Mouse (Mus musculus) hindbrain, embryonic 16.5 days (tissue): ENCODE measurements at regions not wholly inside any gene's neighbourhood (a gene's known extent, or its start where the extent isn't known, plus 50 kb on each side); places are given as distances from the start of the nearest gene placed in this dataset.

Experiments
- ATAC-seq: fragments of 200-750 bp; cut with Nextera tagmentation; 2 replicates; pipeline ENCODE4 v1.8.0; 2017; ENCODE audit warnings: moderate TSS enrichment, moderate library complexity
- H3K27ac ChIP-seq: fragments of 300-500 bp; sonication (generic); 2 replicates; pipeline ENCODE4 v1.5.1; 2014; ENCODE audit warnings: low read depth, mild to moderate bottlenecking, control low read depth, low read length, moderate library complexity
- H3K27me3 ChIP-seq: fragments of 300-500 bp; sonication (generic); replicated peaks from 2 replicates; pipeline ENCODE4 v1.6.1; 2014; ENCODE audit warnings: low read length; ENCODE audit not compliant: control insufficient read depth, insufficient read depth
- H3K36me3 ChIP-seq: fragments of 300-500 bp; sonication (generic); 2 replicates; pipeline ENCODE4 v1.6.1; 2014; ENCODE audit warnings: mild to moderate bottlenecking, low read length, moderate library complexity, mixed read lengths; ENCODE audit not compliant: control insufficient read depth, insufficient read depth
- H3K4me1 ChIP-seq: fragments of 300-500 bp; sonication (generic); 2 replicates; pipeline ENCODE4 v1.6.1; 2014; ENCODE audit warnings: low read depth, low read length; ENCODE audit not compliant: control insufficient read depth, insufficient read depth
- H3K4me2 ChIP-seq: fragments of 300-500 bp; sonication (generic); 2 replicates; pipeline ENCODE4 v1.6.1; 2014; ENCODE audit warnings: mild to moderate bottlenecking, low read length, control low read depth, moderate library complexity
- H3K4me3 ChIP-seq: fragments of 300-500 bp; sonication (generic); 2 replicates; pipeline ENCODE4 v1.5.1; 2014; ENCODE audit warnings: mild to moderate bottlenecking, low read length, control low read depth, moderate library complexity
- H3K9ac ChIP-seq: fragments of 300-500 bp; sonication (generic); 2 replicates; pipeline ENCODE4 v1.6.1; 2014; ENCODE audit warnings: low read depth, mild to moderate bottlenecking, control low read depth, low read length, moderate library complexity
- H3K9me3 ChIP-seq: fragments of 300-500 bp; sonication (generic); 2 replicates; pipeline ENCODE4 v1.6.1; 2014; ENCODE audit warnings: mild to moderate bottlenecking, low read length, moderate library complexity; ENCODE audit not compliant: control insufficient read depth
- WGBS: fragments of 180-500 bp; shearing (Covaris S2); extraction: QIAGEN DNeasy Blood & Tissue Kit; methylation state at CpG from one replicate; pipeline ENCODE4 v1.1.7; 2014; 5-methylcytosine and 5-hydroxymethylcytosine counted together

DNA sequence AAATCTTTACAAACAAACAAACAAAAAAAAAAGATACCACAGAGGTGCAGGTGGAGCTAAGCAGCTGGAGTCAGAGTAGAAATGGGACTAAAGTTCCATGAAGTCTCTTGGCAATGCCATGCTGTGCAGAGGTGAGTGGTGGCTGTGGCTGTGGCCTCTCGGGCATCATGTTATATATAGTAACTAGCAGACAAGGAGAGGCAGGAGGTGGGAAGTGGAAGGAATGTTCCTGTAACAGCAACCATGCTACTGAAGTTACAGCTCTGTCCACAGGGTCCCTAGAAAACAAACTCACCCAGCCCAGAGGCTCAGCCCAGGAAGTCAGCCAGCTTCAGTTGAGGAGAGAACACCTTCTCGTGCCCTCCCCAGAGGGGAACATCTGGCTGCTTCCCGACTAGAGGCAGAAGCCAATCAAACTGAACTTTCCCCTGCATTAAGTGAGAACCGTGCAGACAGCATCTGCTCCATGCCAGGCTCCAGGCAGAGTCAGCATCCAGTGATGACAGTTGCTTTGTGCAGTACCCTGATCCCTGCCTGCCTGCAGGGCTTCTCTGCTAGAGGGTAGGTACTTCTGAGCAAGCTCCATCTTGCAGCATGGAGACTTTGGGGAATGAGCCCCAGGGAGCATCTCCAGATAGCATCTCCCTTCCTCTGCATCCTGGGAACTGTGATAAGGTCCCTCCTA lies 154.2 kb downstream of the Rybp start:
- 33% methylated on average over 4 of the region's 4 CpGs for WGBS
- H3K9ac ChIP-seq: no peak overlapping the region
- H3K4me2 ChIP-seq: no peak overlapping the region
- H3K4me1 ChIP-seq: peaks cover 8% of the 10 kb centered on the region; the same call in 1 of the 2 replicates
- no peaks in the 10 kb centered on the region; the same call in 1 of the 2 replicates for H3K27me3 ChIP-seq
- no peaks in the 10 kb centered on the region for H3K36me3 ChIP-seq
- no peak overlapping the region for H3K4me3 ChIP-seq
- no peaks in the 10 kb centered on the region for H3K9me3 ChIP-seq
- peak; percentile 43; the same call in 1 of the 2 replicates for ATAC-seq
- H3K27ac ChIP-seq: no peak overlapping the region

DNA sequence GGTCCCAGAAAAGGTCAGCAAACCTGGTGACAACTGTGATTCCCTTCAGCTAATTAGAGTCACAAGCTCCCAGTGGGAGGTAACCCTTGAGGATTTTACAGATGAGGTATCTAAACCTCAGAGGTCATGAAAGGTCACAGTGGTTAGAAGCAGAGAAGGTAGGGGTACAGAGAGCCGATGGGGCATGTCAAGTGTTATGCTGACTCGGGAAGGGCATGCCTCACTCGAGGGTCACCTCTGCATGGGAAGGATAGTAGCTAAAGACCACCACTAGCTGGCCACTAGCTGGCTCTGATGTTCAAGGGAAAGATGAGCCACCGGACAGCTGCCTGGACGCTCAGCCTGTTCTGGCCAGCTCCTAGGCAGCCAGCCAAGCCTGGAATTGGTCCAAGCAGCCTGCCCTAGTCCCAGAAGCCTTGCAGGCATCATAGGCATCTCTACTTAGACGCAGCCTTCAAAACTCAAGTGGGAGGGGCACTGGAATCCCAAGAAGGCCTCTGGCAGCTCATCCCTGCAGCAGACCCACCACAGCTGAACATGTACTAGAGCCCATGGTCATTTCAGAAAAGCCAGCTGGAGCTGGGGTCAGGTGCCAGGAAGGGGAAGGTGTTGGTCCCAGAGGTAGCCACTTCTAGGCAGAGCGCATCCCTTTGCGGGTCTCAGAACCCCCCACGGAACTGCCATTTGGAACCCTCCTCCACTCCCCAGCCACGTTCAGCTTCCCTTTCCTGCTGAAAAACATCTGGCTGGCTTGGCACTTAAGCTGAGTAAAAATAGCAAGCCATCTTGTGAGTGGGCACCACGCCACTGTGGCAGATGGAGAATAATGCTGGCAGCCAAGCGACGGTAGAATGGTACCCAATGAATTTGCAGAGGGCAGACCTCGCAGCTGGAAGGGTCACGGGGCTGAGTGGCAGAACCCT lies 159.8 kb downstream of the Rybp start:
- ATAC-seq: peak; percentile 88
- H3K27me3 ChIP-seq: peaks cover 2% of the 10 kb centered on the region; the same call in 1 of the 2 replicates
- H3K4me3 ChIP-seq: no peak overlapping the region
- 34% methylated on average over 15 of the region's 15 CpGs for WGBS
- H3K9me3 ChIP-seq: no peaks in the 10 kb centered on the region
- no peak overlapping the region for H3K9ac ChIP-seq
- H3K36me3 ChIP-seq: no peaks in the 10 kb centered on the region
- H3K4me1 ChIP-seq: peaks cover 15% of the 10 kb centered on the region
- peak overlapping the region; percentile 52; the same call in 1 of the 2 replicates for H3K27ac ChIP-seq
- no peak overlapping the region for H3K4me2 ChIP-seq

DNA sequence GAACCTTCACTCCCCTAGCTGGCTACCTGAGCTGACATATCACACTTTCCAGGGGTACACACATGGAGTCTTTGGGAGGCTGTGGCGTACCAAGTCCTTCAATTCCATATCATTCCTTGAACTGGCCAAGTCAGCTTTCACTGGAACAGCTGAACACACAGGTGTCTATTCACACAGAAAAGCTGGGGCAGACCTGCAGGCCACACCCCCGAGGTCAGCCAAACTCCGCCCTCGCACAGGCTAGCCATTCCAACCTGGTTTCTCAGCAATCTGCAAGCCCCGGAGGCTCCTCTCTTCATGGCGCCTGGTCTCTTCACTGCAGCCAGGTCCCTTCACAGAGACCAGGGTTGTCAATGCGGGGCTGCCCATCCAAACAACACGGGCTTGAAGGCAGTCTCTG lies 160.5 kb downstream of the Rybp start:
- peaks cover 2% of the 10 kb centered on the region; the same call in 1 of the 2 replicates for H3K27me3 ChIP-seq
- no peak overlapping the region for H3K4me3 ChIP-seq
- WGBS: 62% methylated on average over 8 of the region's 8 CpGs
- H3K9ac ChIP-seq: no peak overlapping the region
- no peak overlapping the region for H3K4me2 ChIP-seq
- no peaks in the 10 kb centered on the region for H3K36me3 ChIP-seq
- H3K9me3 ChIP-seq: no peaks in the 10 kb centered on the region
- peaks cover 15% of the 10 kb centered on the region for H3K4me1 ChIP-seq
- H3K27ac ChIP-seq: no peak overlapping the region
- ATAC-seq: no peak

DNA sequence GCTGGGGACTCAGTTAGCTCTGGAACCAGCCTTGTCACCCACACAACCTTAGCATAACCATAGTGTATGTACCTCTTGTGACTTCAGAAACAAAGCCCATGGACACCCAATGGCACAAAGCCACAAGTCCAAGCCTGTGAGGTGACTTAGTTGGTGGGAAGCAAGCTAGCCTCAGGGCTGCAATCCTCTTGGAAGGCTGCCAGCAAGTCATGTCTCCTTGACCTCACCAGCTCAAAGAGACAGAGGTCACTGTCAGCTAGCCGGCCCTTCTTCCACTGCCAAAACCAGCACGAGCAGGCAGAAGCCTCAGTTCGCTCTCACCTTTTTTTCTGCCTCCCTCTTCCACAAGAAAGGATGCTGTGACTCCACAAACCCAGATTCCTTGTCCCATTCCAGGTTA lies 161.0 kb downstream of the Rybp start:
- Histone ChIP-seq H3K27me3 (0 out of 2 replicates have a peak, but pooled peaks cover 4% of the 10 kb centered on the region), H3K36me3 (no peaks in the 10 kb centered on the region), H3K9me3 (no peaks in the 10 kb centered on the region), H3K4me2 (no peak overlapping the region), H3K4me3 (no peak overlapping the region), H3K9ac (no peak overlapping the region), H3K27ac (no peak overlapping the region), H3K4me1 (peaks cover 15% of the 10 kb centered on the region)
- ATAC-seq: no peak
- WGBS: 80% methylated on average over 3 of the region's 3 CpGs

DNA sequence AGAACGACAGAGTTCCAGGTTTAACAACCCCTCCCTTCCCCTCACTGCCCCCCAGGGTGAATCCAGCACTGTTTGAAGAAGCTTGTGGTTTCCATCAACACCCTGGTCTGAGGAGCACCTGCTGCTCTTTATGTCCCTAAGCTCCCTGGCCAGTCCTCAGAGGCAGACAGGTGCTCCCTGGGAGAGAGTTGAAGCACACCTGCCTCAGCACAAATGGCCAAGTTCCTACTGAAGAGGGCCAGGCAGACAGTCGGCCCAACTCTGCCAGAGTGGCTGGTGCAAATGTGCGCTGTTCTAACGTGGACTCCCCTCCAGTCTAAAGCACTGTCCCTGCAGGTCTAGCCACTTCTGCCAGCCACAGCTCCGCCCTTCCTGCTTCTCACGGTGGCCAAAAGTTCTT lies 166.0 kb downstream of the Rybp start:
- Histone ChIP-seq H3K36me3 (no peaks in the 10 kb centered on the region), H3K27me3 (0 out of 2 replicates have a peak, but pooled peaks cover 5% of the 10 kb centered on the region), H3K4me1 (peaks cover 11% of the 10 kb centered on the region), H3K9ac (no peak overlapping the region), H3K27ac (no peak overlapping the region), H3K4me3 (no peak overlapping the region), H3K4me2 (no peak overlapping the region), H3K9me3 (no peaks in the 10 kb centered on the region)
- no peak for ATAC-seq
- 54% methylated on average over 6 of the region's 6 CpGs for WGBS

DNA sequence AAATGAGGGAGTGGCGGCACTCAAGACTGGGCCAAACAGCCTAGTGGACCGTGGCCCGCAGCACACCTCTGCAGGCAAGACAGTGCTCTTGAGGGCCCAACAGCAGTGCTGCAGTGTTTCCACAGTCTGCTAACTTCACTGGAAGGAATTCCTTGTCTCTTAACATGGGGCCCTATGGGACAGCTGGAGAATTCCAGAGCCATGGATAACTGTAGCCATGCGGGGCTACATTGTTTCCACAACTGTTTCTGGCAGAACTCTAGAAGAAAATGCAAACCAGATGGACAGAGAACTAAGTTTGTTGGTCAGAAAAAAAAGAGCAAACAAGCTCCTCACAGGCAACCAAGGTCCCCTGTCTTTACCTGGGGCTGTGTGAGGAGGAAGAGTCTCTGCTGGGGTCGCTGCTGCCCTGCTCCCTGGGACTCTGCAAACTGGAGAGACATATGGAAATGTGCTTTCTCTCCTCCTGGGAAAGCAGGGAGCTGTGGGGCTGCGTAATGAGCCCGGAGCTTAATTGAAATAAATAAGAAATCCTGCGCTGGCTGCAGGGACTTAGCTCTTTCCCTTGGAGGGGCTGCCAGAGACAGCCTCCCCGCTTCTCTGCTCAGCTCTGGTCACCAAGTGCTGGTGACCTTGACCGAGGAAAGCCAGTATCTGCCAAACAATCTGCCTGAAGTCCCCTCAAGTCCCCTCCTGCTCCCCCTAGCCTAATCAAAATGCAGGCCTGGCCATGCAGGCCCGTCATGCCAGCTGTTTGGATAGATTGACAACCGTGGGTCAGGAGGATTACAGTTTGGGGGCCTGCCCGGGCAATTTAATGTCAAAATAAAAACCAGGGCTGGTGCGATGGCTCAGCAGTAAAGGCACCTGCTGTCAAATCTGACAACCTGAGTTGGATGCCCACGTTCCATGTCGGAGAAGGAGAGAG lies 167.0 kb downstream of the Rybp start:
- 41% methylated on average over 16 of the region's 16 CpGs for WGBS
- H3K4me3 ChIP-seq: no peak overlapping the region
- no peak overlapping the region; the same call in 1 of the 2 replicates for H3K27ac ChIP-seq
- H3K4me1 ChIP-seq: peaks cover 11% of the 10 kb centered on the region
- no peak overlapping the region for H3K9ac ChIP-seq
- no peak overlapping the region for H3K4me2 ChIP-seq
- 0 out of 2 replicates have a peak, but pooled peaks cover 5% of the 10 kb centered on the region for H3K27me3 ChIP-seq
- H3K9me3 ChIP-seq: no peaks in the 10 kb centered on the region
- no peak; the same call in 1 of the 2 replicates for ATAC-seq
- H3K36me3 ChIP-seq: no peaks in the 10 kb centered on the region

DNA sequence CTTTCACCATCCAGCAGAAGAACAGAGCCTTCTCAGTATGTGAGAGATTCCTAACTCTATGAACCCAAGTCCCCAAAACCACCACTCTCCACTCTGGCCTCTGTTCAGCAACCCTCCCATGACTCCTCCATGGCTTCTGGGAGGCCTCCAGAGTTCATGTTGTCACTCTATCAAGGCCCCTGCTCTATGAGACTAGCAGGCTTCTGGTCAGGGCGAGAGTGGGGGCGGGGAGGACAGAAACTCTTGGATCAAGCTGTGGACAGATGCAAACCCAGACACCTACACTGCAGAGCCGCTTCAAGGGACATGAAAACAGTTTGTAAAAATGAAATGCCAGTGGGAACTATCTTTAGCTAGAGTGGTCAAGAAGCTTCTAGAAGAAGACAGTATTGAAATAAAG lies 170.2 kb downstream of the Rybp start:
- H3K4me2 ChIP-seq: no peak overlapping the region
- peaks cover 3% of the 10 kb centered on the region; the same call in 1 of the 2 replicates for H3K27me3 ChIP-seq
- no peak overlapping the region for H3K9ac ChIP-seq
- no peak for ATAC-seq
- 90% methylated on average over 3 of the region's 3 CpGs for WGBS
- H3K9me3 ChIP-seq: no peaks in the 10 kb centered on the region
- H3K4me3 ChIP-seq: no peak overlapping the region
- no peak overlapping the region for H3K27ac ChIP-seq
- no peaks in the 10 kb centered on the region for H3K36me3 ChIP-seq
- peaks cover 11% of the 10 kb centered on the region for H3K4me1 ChIP-seq

DNA sequence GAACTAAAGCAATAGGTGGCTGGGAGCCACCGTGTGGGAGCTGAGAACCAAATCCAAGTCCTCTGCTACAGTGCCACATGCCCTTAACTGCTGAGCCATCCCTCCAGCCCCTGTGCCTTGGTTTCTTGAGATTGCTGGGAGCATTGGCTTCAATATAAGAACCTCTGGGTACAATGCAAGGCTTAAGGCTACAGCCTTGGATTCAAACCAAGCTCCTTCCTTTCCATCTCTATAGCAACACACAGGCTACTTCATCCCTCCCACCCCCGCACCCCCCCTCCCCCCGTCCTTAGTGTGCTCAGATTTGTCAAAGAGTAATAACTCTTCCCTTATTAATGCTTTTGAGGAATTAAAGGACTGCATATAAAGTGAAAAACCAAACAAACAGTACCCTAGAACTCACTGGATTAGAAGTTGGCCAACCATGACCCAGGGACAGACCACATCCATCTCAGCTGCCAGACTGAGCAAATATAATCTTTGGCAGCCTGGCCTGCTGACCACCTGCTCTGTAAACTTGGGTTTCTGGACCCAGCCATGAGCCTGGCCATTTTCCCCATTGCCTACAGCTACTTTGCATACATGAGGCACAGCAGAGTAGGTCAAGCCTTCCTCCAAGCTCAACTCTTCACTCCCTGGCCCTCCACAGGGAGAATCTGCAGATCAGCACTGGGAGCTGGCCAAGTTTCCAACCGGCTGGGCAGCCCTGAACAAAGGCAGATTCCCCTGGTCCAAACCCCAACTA lies 173.7 kb downstream of the Rybp start:
- Histone ChIP-seq H3K4me2 (no peak overlapping the region), H3K4me3 (no peak overlapping the region), H3K4me1 (peaks cover 5% of the 10 kb centered on the region; the same call in 1 of the 2 replicates), H3K27ac (no peak overlapping the region), H3K9me3 (no peaks in the 10 kb centered on the region), H3K27me3 (peaks cover 2% of the 10 kb centered on the region; the same call in 1 of the 2 replicates), H3K9ac (no peak overlapping the region), H3K36me3 (no peaks in the 10 kb centered on the region)
- ATAC-seq: peak; percentile 74
- WGBS: 63% methylated on average over 4 of the region's 4 CpGs
